Mouse (Mus musculus) ovary, postnatal 10 days (tissue): Measurements from ENCODE around the gene Lypd4.
"Not testable (repeated sequence)": the region's sequence is repeated elsewhere in the genome, so short reads cannot be mapped to it uniquely, and the experiment has no call there.

ENCODE experiments used
- DNase-seq: peaks from one replicate; pipeline ENCODE4 v3.0.0; 2022; ENCODE audit warnings: low spot score

The Lypd4 gene

DNA sequence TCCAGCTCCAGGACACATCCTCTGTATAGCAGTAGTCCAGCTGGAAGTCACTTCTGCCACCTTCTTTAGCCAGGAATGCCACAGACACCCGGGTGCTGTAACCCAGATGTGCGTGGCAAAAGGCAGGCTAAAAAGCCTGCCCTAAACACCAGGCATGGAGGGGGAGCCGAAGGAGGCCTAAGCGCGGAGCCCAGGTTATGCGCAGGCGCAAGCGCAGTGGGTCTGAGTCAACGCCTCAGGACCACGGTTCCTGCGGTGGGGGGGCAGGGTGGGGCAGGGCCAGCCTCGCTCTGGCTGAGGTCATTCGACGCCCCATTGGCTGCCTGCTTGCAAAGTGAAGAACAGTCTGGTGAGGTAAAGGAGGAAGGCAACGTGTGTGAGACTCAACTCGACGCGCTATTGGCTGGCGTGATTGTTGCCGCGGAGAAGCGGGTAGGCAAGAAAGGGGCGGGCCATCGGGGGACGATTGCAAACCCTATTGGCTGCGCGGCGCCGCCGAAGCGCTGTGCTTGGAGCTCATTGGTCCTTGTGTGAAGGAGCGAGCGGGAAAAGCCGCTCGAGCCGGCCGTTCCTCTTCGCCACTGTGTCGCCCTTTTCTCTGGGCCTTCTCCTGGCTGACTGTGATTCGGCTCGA, at the start of gene Lypd4, which contains the start of gene Dmrtc2:
Gene Lypd4, minus strand, starts transcription at position 410 of the 634 bp plus-strand sequence.
Gene Dmrtc2, plus strand, starts transcription at position 526 of the 634 bp plus-strand sequence.
- DNase-seq = no peak

GRCm38 (mm10) chr7:24918763-24919323, 49.1 kb upstream of the Lypd4 start:
- DNase-seq = no peak

- DNase-seq = no peak
Observed at GRCm38 (mm10) chr7:24912480-24912879, 42.7 kb upstream of the Lypd4 start.

- no peak for DNase-seq
Observed at GRCm38 (mm10) chr7:24907211-24907748, 37.5 kb upstream of the Lypd4 start.

- no peak for DNase-seq
Observed at GRCm38 (mm10) chr7:24906551-24906950, 36.8 kb upstream of the Lypd4 start.

DNA sequence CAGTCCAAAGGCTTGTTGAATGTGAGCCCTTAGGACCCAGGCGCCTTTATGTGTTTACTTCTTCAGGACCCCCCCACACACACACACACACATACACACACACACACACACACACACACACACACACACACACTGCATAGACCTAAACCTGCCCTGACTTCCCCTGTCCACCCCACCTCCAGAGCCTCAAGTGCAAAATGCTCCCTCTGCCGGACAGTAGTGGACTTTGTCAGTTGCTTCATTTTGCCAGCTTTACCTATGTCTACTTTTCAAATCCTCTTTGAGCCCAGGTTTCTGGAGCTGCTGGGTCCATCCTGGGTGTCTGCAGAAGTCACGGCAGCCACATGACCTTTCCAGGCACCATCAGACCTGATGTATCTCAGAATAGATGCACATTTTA, 35.2 kb upstream of the Lypd4 start:
- DNase-seq = no peak

DNA sequence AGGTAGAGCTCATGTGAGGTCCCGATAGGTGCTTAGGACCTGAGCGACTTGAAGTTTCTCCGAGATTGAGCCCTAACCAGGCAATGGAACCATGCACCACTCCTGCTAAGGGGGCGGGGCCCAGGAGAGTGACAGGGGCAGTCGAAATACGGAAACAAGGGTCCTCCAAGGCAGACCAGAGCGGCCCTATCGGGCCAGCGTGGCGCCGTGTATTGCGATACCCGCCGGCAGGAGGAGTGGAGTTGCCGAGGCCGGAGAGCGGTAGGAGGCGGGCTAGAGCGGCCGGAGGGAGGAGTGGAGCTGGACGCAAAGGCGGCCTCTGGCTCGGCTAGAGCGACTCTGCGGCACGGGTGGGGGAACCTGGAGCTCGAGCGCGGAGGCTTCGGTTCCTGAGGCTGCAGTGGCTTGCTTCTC, 34.3 kb upstream of the Lypd4 start:
- peak; percentile 82 for DNase-seq

- DNase-seq = no peak
Observed at GRCm38 (mm10) chr7:24903444-24903825, 33.7 kb upstream of the Lypd4 start.

DNA sequence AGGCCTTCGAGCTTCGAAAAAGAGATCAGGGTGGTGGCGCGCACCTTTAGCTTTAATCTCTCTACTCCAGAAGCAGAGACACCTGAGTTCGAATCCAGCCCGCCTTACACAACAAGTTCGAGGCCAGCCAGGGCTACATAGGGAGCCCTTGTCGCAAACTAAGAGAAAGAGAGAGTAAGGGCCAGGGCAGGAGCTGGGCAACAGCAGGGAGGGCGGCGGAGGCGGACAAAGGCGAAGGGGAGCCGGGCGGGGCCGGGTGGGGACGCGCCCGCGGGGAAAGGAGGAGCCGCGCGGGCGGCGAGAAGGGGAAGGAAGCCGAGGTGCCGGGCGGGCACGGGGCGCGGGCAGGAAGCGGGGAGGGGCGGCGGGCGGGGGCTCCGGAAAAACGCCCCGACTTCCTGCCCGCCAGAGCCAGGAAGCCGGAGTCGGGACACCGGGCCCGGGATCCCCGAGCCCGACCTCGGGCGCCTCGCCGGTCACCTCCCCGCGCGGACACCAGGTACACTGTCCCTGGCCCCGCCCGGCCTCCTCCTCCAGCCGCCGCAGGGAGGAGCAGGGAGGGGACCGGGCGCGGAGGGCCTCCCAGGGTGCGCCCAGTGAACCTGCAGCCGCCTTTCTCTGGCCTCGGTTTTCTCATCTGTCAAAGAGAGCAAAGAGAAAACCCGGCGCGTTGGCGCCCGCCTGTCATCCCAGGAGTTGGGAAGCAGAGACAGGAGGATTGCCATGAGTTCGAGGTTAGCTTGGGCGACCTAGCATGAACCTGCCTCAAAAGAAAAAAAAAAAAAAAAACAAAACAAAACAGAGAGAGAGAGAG, 33.1 kb upstream of the Lypd4 start, which contains the start of gene Arhgef1:
Gene Arhgef1, plus strand, starts transcription at position 283 of the 814 bp plus-strand sequence.
- DNase-seq = peak; percentile 52

DNA sequence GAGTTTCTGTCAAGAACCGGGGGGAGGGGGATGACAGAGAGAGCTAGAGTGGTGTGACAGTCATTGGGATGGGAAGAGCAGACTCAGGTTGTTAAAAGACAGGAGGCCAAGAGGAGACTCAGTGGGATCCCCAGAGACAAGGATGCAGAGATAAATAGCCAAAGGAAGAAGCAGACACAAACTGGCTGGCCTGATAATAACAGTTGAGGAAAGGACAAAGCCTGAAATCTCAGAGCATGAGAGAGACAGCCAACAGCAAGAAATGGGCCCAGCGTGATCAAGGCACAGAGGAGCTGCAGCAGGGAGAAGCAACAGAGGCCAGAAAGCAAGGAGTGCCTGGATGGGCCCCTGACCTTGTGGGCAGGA, 32.5 kb upstream of the Lypd4 start:
- DNase-seq = no peak

- no peak for DNase-seq
Observed at GRCm38 (mm10) chr7:24901842-24902241, 32.1 kb upstream of the Lypd4 start.

- DNase-seq = no peak
Observed at GRCm38 (mm10) chr7:24901114-24901513, 31.4 kb upstream of the Lypd4 start.

- no peak for DNase-seq
Observed at GRCm38 (mm10) chr7:24897959-24898358, 28.2 kb upstream of the Lypd4 start.

DNA sequence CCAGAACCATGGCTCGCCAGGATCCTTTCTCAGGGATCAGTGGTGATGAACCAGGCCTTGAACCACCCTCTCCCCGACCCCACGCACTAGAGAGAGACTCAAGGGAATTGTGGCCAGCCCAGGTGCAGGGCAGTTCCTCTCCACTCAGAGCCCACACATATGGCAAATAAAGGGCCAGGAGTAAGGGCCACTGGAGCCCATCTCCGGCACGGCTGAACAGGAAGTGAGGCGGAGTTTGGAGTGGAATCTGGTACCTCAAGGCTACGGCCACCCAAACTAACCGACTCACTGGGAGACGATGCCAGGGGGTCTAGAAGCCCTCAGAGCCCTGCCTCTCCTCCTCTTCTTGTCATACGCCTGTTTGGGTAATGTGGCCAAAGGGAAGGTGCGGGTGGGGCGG, 27.5 kb upstream of the Lypd4 start, which contains the start of gene Cd79a:
Gene Cd79a, plus strand, starts transcription at position 158 of the 400 bp plus-strand sequence.
- DNase-seq = no peak

GRCm38 (mm10) chr7:24896269-24896668, 26.5 kb upstream of the Lypd4 start:
- no peak for DNase-seq

DNA sequence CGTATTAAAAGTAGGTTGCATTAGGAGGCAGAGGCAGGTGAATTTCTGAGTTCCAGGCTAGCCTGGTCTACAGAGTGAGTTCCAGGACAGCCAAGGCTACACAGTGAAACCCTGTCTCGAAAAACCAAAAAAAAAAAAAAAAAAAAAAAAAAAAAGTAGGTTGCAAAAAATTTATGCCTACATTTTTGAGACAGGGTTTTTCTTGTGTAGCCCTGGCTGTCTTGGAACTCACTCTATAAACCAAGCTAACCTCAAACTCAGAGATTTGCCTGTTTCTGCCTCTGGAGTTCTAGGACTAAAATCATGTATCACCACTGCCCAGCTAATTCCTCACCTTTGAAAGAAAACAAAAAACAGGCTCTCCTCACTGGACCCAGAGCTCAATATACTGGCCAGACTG, 26.0 kb upstream of the Lypd4 start:
- DNase-seq = not testable (repeated sequence)

GRCm38 (mm10) chr7:24892125-24892583, 22.4 kb upstream of the Lypd4 start:
- no peak for DNase-seq

- DNase-seq = no peak
Observed at GRCm38 (mm10) chr7:24891241-24892124, 21.7 kb upstream of the Lypd4 start.

DNA sequence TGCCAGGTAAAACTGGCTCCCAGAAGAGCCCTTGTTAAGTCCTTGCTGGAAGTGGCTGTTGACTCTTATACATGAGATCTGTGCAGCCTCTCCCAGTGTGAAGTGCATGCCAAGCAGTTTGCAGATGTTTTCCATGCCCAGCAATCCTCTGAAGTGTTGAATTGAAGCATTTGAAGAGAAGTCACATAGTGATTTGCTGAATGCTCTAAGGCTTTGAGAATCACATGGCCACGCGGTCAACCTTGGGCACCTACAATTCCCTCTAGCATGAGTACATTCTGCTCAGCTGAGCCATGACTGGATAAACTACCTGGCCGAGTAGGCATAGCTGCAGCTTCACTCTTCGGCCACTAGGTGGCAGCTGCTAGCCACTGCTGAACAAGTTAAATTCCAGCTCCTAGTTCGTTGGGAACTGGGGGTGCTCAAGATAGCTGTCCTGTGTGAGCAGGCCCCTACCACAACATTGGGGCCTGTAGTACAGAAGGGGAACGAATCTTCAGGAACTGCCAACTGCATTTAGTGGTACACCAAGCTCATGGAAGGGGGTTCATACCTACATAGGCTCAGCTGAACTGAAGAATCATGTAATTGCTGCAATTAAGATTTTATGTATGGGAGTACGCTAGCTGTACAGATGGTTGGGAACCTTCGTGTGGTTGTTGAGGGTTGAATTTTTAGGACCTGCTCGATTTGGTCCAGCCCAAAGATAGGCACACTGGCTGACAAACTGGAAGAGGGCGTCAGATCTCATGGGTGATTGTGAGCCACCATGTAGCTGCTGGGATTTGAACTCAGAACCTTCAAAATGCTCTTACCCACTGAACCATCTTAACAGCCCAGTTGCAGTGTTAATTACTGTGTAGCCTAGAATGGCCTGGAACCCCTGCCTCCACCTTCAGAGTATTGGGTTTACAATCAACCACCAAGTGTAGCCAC, 20.8 kb upstream of the Lypd4 start:
- DNase-seq = peak; percentile 38

GRCm38 (mm10) chr7:24889431-24890220, 19.9 kb upstream of the Lypd4 start:
- DNase-seq = no peak
